16 mouse cellular contexts compared by ENCODE assay signal in the genomic region with DNA sequence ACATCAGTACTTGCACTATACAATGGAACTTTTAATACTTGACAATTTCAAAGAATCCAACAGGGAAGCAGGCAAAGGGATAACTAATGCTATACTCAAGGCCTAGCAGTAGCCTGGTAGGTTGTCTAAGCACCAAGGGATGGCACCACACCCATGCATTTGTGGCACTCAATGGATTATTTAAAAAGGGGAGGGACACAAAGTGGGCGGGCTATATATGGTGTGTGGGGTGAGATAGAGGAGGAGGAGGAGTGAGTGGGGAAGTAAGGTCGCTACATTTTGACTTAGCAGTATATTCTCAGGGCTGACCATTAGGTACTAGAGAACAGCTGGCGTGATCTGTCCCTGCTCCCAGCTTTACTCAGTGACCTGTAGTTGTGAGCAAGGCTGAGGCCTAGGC. TPM values are rescaled to one million over a fixed set of nuclear protein-coding genes. Genes with fewer than 3 reads are reported as not detected.
DNase-seq lines count a peak whose midpoint lies in the region; ATAC-seq and TF ChIP-seq lines count a peak whose summit lies in the region.
"Had no signal": no experiment of that assay in that cellular context is flagged by ENCODE, and none has a peak within 500 bp of the region (broad histone marks: within the 10 kb centered on the region; RNA-seq: fewer than 3 reads in every experiment).

No protein-coding gene starts in this region.

- H3K27ac ChIP-seq in liver, embryonic 16.5 days (ENCODE audit: low read length), result 0 out of 2 replicates have a peak overlapping the region, but pooled peaks have one; percentile 45
- H3K27ac ChIP-seq: hindbrain, embryonic 10.5 days; left cerebral cortex, adult 2 months; limb, embryonic 13.5 days; midbrain, embryonic 13.5 days had no signal

- H3K4me1 ChIP-seq in G1E (ENCODE audit: insufficient read depth, low read depth, low read length), result peaks cover 33% of the 10 kb centered on the region
- peaks cover 4% of the 10 kb centered on the region for H3K4me1 ChIP-seq in liver, embryonic 16.5 days (ENCODE audit: control insufficient read depth, low read depth, low read length)
- H3K4me1 ChIP-seq: limb, embryonic 13.5 days had no signal

- peak; percentile 76 for ATAC-seq in G1E (ENCODE audit: extremely low read depth, insufficient number of reproducible peaks, low FRiP score, poor library complexity, severe bottlenecking)
- ATAC-seq in erythroid progenitor cell, adult 5-6 weeks (replicated peaks; ENCODE audit: low FRiP score, poor library complexity, severe bottlenecking), result peak; percentile 99
- peak; percentile 96 for ATAC-seq in liver, embryonic 16.5 days (ENCODE audit: low read depth)
- ATAC-seq: midbrain, embryonic 13.5 days had no signal

- no peaks in the 10 kb centered on the region for H3K27me3 ChIP-seq in G1E (ENCODE audit: insufficient read depth, low read length)
- H3K27me3 ChIP-seq in liver, embryonic 16.5 days (ENCODE audit: control insufficient read depth, insufficient read depth, low read depth, low read length), result no peaks in the 10 kb centered on the region

- no peaks in the 10 kb centered on the region for H3K9me3 ChIP-seq in G1E (replicated peaks)
- no peaks in the 10 kb centered on the region for H3K9me3 ChIP-seq in liver, embryonic 16.5 days (replicated peaks; ENCODE audit: control insufficient read depth, low read length)
- H3K9me3 ChIP-seq: hindbrain, embryonic 10.5 days; limb, embryonic 13.5 days; midbrain, embryonic 13.5 days had no signal

- no peak for TF ChIP-seq CTCF in G1E (IDR thresholded peaks at IDR 0.05; ENCODE audit: low read depth, low read length)

- DNase-seq in 416B (ENCODE audit: low read depth) (peak; percentile 53), G1E (ENCODE audit: low spot score) (no peak)
- DNase-seq in urinary bladder, postnatal 36 days (ENCODE audit: low spot score in 2 of 2), result no peak
- DNase-seq in kidney, adult 18-20 months, result no peak
- no peak for DNase-seq in adrenal gland, postnatal 25 days
- no peak for DNase-seq in lung, postnatal 25 days (ENCODE audit: low spot score)
- DNase-seq: cerebellum, postnatal 25 days; gastrocnemius, postnatal 36 days; kidney, adult 2 months; lung, postnatal 10 days had no signal

- no peak overlapping the region for H3K9ac ChIP-seq in liver, embryonic 16.5 days (ENCODE audit: low read depth, low read length)
- H3K9ac ChIP-seq: limb, embryonic 13.5 days; midbrain, embryonic 13.5 days had no signal

- no peak overlapping the region for H3K4me3 ChIP-seq in G1E (ENCODE audit: low read depth, low read length)
- no peak overlapping the region for H3K4me3 ChIP-seq in liver, embryonic 16.5 days (ENCODE audit: low read depth, low read length)
- H3K4me3 ChIP-seq: hindbrain, embryonic 10.5 days; left cerebral cortex, adult 2 months; limb, embryonic 13.5 days; midbrain, embryonic 13.5 days had no signal

- WGBS in liver, embryonic 16.5 days (ENCODE audit: insufficient replicate concordance), result 31% methylated on average over 3 of the region's 3 CpGs

- peaks cover 8% of the 10 kb centered on the region for H3K36me3 ChIP-seq in G1E (replicated peaks)
- H3K36me3 ChIP-seq in liver, embryonic 16.5 days (ENCODE audit: control insufficient read depth, insufficient read depth), result no peaks in the 10 kb centered on the region
- H3K36me3 ChIP-seq: hindbrain, embryonic 10.5 days; limb, embryonic 13.5 days; midbrain, embryonic 13.5 days had no signal

- peak overlapping the region; percentile 40; the same call in 1 of the 2 replicates for H3K4me2 ChIP-seq in liver, embryonic 16.5 days (ENCODE audit: low read depth, low read length)
- H3K4me2 ChIP-seq: limb, embryonic 13.5 days; midbrain, embryonic 13.5 days had no signal

RNA-seq across cellular contexts. Expression of gene Acsl4, which starts 5.4 kb away (rescaled TPM):
- total RNA-seq in G1E (2014; fragmentation: Nextera tagmentation) (176 and 184 TPM in 2 replicates), G1E (2017) (96.7 and 110 TPM in 2 replicates)
- 4.2 and 6.1 TPM in 2 replicates for polyA plus RNA-seq in G1E (2012)
- total RNA-seq in erythroid progenitor cell, adult 5-6 weeks (2015; ENCODE audit: low replicate concordance), result 22.7 and 33.5 TPM in 2 replicates
- total RNA-seq in erythroid progenitor cell, adult 5-6 weeks (2017; ENCODE audit: low replicate concordance), result 22.7 and 27.5 TPM in 2 replicates
- polyA plus RNA-seq in liver, embryonic 16.5 days (2015; fragmentation: Nextera tagmentation; extraction: Ambion mirVana), result 13.5 and 15.8 TPM in 2 replicates
- total RNA-seq in adrenal gland, postnatal 25 days (2021), result 426 and 439 TPM in 2 replicates
